8 mouse cellular contexts compared by ENCODE assay signal in genomic region chr8:119910547-119911257, GRCm38 (mm10). TPM values are rescaled to one million over a fixed set of nuclear protein-coding genes. Genes with fewer than 3 reads are reported as not detected.
DNase-seq lines count a peak whose midpoint lies in the region; ATAC-seq and TF ChIP-seq lines count a peak whose summit lies in the region.

Gene Gm20388 (plus strand): TSS chr8:119910841.

- peaks cover 25% of the 10 kb centered on the region for H3K4me1 ChIP-seq in lung, embryonic 14.5 days (ENCODE audit: insufficient read depth)

- no peaks in the 10 kb centered on the region for H3K27me3 ChIP-seq in lung, embryonic 14.5 days (ENCODE audit: insufficient read depth, low read length)

- H3K36me3 ChIP-seq in lung, embryonic 14.5 days (ENCODE audit: insufficient read depth): no peaks in the 10 kb centered on the region

- H3K9me3 ChIP-seq in lung, embryonic 14.5 days (ENCODE audit: low read depth, low read length): no peaks in the 10 kb centered on the region

- TF ChIP-seq CTCF in lung, embryonic 14.5 days (IDR thresholded peaks at IDR 0.05; ENCODE audit: low read depth): no peak

- WGBS in lung, embryonic 14.5 days: under 1% methylated on average over 95 of the region's 97 CpGs

- peak within 1 kb of the TSS; percentile 86 for H3K4me2 ChIP-seq in lung, embryonic 14.5 days

- DNase-seq in MN1 (ENCODE audit: low spot score): peak; percentile 97
- peak; percentile 96 for DNase-seq in cerebellum, adult 8-10 months
- peak; percentile 85 for DNase-seq in forelimb bud, embryonic 11.5 days (ENCODE audit: low read depth, low spot score)
- peak; percentile 93 for DNase-seq in heart, postnatal 4 days
- DNase-seq in layer of hippocampus, adult 8-10 months (ENCODE audit: low spot score in 2 of 2): peak; percentile 81 to 91
- DNase-seq in lung, embryonic 14.5 days: peak; percentile 95
- peak; percentile 89 for DNase-seq in testis, postnatal 14 days (ENCODE audit: low spot score)

- H3K27ac ChIP-seq in lung, embryonic 14.5 days (ENCODE audit: low read depth): peak within 1 kb of the TSS; percentile 92

- peak within 1 kb of the TSS; percentile 79 for H3K4me3 ChIP-seq in lung, embryonic 14.5 days (ENCODE audit: low read depth, low read length)

- H3K9ac ChIP-seq in lung, embryonic 14.5 days: peak within 1 kb of the TSS; percentile 91

- peak; percentile 94 for ATAC-seq in lung, embryonic 14.5 days (ENCODE audit: insufficient read depth)
- peak; percentile 77 for ATAC-seq in neutrophil, adult 5-6 weeks (ENCODE audit: extremely low read depth, insufficient number of reproducible peaks, low FRiP score, poor library complexity, severe bottlenecking)

RNA-seq across cellular contexts. Expression of gene Gm20388, which starts in this region (rescaled TPM):
- total RNA-seq in heart, postnatal 4 days (2021): 1 to 10 TPM in 1 of 2 experiments, not detected in 1; 5.8 TPM
- 10 to 100 TPM in 1 of 4 experiments, 1 to 10 TPM in 2, under 1 TPM in 1; 0.17 to 15.1 (median 6.6) TPM for total RNA-seq in layer of hippocampus, adult 8-10 months (2022)
- not detected in 2 replicates for polyA plus RNA-seq in lung, embryonic 14.5 days (2014; fragmentation: Nextera tagmentation; extraction: Ambion mirVana)
- total RNA-seq in neutrophil, adult 5-6 weeks (2017): 9.9 and 10.8 TPM in 2 replicates

Comparison
In these comparisons a context has a peak if more than half of its experiments do, and no peak if none do; other contexts are left out.
1. Peak in every context shown above with its lines: DNase-seq, ATAC-seq, H3K4me3 ChIP-seq and H3K27ac ChIP-seq.
2. Peak in DNase-seq, ATAC-seq, H3K4me3 ChIP-seq, H3K27ac ChIP-seq, H3K9ac ChIP-seq and H3K4me2 ChIP-seq in lung, embryonic 14.5 days; RNA of the gene not detected or under 1 TPM.